Mouse (Mus musculus) stomach, postnatal 0 days (tissue): Measurements from ENCODE around the gene Ift20.

Experiments used
- CTCF ChIP-seq: IDR thresholded peaks from 2 replicates; pipeline ENCODE4 v1.5.1; 2016; ENCODE audit warnings: antibody characterized with exemption, low read depth, mild to moderate bottlenecking, moderate library complexity
- EP300 ChIP-seq: optimal IDR thresholded peaks from 2 replicates; pipeline ENCODE3; 2016; ENCODE audit warnings: antibody characterized with exemption

DNA sequence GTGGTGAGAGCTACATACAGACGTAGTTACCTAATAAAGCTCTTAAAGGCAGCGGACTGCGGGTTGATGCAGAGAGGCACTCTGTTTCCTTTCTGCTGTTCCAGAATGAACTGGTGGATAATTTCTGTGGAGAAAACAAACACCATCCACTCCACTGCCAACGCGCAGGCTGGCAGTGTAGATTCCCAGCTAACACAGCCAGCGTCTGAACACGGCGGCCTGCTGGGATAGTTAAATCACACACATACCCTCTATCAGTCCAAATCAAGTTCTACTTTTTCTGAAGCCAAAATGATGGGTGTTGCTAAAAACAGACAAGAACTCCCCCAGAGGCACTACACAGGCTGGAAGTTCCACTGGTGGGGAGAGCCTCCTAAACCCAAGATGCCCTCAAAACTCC lies 35.3 kb downstream of the Ift20 start:
- TF ChIP-seq CTCF (no peak), EP300 (no peak)
